Mouse (Mus musculus): Measurements from ENCODE around the gene Cops4.

Cops4 gene

GRCm38 (mm10) chr5:100546294-100547080 is 28.4 kb downstream of the Cops4 start:
- DNase-seq (ENCODE audit: low spot score in 2 of 2) = no peak

- DNase-seq (ENCODE audit: low spot score in 2 of 2) = no peak
Observed at GRCm38 (mm10) chr5:100548236-100548635, 30.1 kb downstream of the Cops4 start.

DNA sequence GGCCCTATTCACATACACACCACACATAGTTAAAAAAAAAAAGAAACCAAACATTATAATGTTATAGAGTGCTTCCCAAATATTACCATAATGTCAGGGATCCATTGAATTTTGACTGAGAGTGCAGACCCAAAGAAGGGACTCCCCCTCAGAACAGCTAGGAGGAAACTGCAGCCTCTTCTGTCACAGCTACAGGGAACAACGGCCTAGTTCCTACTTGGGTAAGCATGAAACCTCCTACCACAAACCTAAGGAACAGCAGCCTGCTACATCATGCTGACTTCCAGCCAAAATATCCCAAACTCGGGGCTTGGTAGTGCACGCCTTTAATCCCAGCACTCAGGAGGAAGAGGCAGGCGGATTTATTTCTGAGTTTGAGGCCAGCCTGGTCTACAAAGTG is 31.2 kb downstream of the Cops4 start:
- DNase-seq (ENCODE audit: low spot score in 2 of 2) = no peak

- DNase-seq (ENCODE audit: low spot score in 2 of 2) = no peak
Observed at GRCm38 (mm10) chr5:100550151-100550550, 32.0 kb downstream of the Cops4 start.

DNA sequence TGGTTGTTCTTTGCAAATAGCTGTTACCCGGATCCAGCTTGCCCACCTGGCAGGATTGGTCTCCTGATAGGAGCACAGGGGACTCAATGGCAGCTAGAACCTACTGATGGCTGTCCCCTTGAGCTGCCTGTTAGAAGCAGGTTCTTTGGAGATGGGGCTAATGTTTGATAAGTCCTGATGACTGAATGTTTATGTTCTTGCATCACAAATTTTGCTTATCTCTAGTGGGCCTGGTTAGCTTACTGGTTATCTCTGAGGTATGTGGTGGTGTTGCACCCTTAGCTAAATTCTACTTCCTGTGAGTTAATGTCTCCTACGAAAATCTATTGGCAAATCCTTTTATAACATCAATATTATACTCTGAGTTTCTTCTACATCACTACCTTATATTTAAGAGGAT is 33.8 kb downstream of the Cops4 start:
- no peak for DNase-seq (ENCODE audit: low spot score in 2 of 2)

- DNase-seq (ENCODE audit: low spot score in 2 of 2) = no peak
Observed at GRCm38 (mm10) chr5:100553426-100553825, 35.3 kb downstream of the Cops4 start.

GRCm38 (mm10) chr5:100557019-100557418 is 38.9 kb downstream of the Cops4 start:
- DNase-seq (ENCODE audit: low spot score in 2 of 2) = no peak

GRCm38 (mm10) chr5:100557537-100557936 is 39.4 kb downstream of the Cops4 start:
- no peak for DNase-seq (ENCODE audit: low spot score in 2 of 2)

- DNase-seq (ENCODE audit: low spot score in 2 of 2) = no peak
Observed at GRCm38 (mm10) chr5:100558783-100559182, 40.7 kb downstream of the Cops4 start.

DNA sequence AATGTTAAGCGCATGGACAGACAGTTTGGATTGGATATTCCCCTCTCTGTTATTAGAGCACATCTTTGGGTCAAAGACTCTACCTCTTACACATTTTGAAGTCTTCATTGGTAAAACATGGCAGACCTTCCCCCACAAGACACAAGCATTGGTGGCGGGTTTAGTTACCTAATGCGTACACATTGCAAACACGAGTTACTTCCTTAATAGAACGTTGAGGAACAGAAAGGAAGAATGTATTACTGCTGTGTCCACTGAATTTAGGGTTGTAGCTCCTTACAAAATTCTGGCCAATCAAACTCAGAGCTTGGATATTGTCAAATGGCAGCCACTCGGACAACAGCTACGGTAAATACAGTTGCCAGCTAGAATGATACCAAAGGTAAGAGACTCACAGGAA is 41.2 kb downstream of the Cops4 start:
- DNase-seq (ENCODE audit: low spot score in 2 of 2) = no peak

DNA sequence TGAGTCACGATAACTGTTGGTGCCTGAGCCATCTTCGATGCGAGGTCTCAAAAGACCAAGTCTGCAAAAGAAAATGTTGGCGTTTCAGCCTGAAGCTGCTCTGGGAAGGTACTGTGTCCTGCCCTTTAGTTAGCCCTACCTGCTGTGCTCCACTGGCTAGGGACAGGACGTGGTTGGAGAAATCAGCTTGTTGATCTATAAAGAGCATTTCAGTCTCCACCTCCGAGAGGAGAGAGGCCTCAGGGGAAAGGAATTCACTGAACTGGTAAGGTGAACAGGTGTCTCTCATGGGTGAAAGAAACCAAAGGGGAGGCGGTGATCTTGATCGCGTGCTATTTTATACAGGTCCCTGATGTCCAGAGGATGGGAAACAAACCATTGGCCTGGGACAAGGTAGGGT is 44.6 kb downstream of the Cops4 start:
- no peak for DNase-seq (ENCODE audit: low spot score in 2 of 2)

DNA sequence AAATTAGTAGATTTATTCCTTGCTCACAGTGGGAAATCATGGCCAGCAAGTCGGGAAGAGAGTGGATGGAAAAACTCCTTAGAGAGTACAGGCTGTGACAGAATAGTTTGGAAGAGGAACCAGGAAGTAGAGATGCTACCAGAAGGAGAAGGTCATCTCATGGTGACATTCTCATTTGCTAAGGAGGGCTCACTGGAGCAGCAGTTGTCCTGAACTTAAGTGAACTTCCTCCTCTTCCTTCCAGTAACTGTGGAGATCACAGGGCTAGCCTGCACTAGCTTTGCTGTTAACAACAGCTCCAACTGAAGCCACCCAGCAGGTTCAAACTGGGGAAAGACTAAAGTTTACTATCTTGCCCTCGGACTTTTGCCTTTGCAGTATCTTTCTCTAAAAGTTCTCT is 48.7 kb downstream of the Cops4 start:
- no peak for DNase-seq (ENCODE audit: low spot score in 2 of 2)

- DNase-seq (ENCODE audit: low spot score in 2 of 2) = no peak
Observed at GRCm38 (mm10) chr5:100567258-100568032, 49.3 kb downstream of the Cops4 start.

- no peak for DNase-seq (ENCODE audit: low spot score in 2 of 2)
Observed at GRCm38 (mm10) chr5:100568177-100568576, 50.1 kb downstream of the Cops4 start.

- DNase-seq (ENCODE audit: low spot score in 2 of 2) = no peak
Observed at GRCm38 (mm10) chr5:100568802-100569201, 50.7 kb downstream of the Cops4 start.

- no peak for DNase-seq (ENCODE audit: low spot score in 2 of 2)
Observed at GRCm38 (mm10) chr5:100569250-100569934, 51.3 kb downstream of the Cops4 start.

GRCm38 (mm10) chr5:100569997-100570595 is 52.0 kb downstream of the Cops4 start:
- DNase-seq (ENCODE audit: low spot score in 2 of 2) = no peak

GRCm38 (mm10) chr5:100570716-100571115 is 52.6 kb downstream of the Cops4 start:
- DNase-seq (ENCODE audit: low spot score in 2 of 2) = no peak

GRCm38 (mm10) chr5:100572069-100572468 is 54.0 kb downstream of the Cops4 start, which contains the start of gene Plac8:
Gene Plac8 (minus strand): TSS chr5:100572245.
- DNase-seq (ENCODE audit: low spot score in 2 of 2) = no peak

DNA sequence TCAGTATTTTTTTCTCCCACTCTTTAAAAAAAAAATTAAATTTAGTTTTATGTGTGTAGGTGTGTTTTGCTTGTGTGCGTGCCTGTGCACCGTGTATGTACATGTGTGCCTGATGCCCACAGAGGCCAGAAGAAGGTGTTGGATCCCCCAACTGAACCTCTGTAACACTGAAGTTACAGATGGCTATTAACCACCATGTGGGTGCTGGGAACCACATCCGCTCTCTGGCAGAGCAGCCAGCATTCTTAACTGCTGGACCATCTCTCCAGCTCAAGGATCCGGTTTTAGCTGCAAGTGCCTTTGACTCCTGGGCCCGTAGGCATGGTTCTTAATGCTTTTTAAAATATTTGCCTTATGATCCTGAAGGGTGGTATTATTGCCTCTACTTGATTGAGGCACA is 55.1 kb downstream of the Cops4 start:
- no peak for DNase-seq (ENCODE audit: low spot score in 2 of 2)

DNA sequence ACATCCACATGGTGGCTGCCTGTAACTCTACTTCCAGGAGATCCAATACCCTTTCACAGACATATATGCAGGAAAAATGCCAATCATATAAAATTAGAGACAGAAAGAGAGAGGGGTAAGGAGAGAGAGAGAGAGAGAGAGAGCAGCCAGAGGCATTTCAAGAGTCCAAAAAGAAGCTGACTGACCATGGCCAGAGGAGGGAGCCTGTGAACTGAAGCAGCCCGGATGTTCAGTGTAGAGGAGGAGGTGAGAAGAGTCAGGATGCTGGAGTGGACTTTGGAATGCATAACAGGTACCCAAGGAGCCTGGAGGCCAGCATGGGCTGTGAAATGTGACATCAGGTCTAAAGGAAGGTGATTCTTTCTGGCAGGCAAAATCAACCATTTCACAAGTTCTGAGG is 56.7 kb downstream of the Cops4 start:
- DNase-seq (ENCODE audit: low spot score in 2 of 2) = no peak

DNA sequence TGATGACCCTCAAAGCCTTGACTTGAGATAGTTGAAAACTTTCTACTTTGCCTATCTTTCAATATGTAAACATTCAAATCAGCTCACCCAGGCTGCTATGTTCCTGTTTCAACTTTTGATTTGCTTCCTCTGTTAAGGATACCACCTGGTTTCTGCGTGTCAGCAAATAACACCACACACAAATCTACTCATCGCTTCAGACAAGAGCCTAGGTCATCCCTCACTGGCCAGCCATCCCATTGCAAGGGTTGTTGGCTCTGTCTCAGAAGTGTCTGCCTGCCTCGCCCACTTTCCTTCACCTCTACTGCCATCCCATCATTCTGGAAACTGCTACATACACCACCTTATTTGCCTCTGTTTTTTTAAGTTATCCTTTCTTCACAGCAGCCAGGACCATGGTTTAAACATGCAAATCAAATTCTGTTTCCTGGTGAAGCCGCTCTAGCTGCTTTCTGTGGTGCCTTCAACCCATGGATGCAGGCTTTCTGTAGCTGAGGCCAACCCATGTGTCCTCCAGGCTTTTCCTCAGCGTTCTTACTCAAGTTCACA is 60.8 kb downstream of the Cops4 start:
- DNase-seq (ENCODE audit: low spot score in 2 of 2) = no peak
